ENCODE assay signal across 14 mouse cellular contexts in genomic region chr3:81760914-81761313, GRCm38 (mm10).
DNase-seq lines count a peak whose midpoint lies in the region; ATAC-seq and TF ChIP-seq lines count a peak whose summit lies in the region.
"Had no signal": no experiment of that assay in that cellular context is flagged by ENCODE, and none has a peak within 500 bp of the region (broad histone marks: within the 10 kb centered on the region; RNA-seq: fewer than 3 reads in every experiment).

No protein-coding gene starts in this region.

- peaks cover 10 to 33% of the 10 kb centered on the region in 2 experiments for H3K4me1 ChIP-seq in CH12.LX (ENCODE audit: control insufficient read depth in 1 of 2, insufficient read depth in 2 of 2)
- peaks cover 6% of the 10 kb centered on the region; the same call in 1 of the 2 replicates for H3K4me1 ChIP-seq in embryonic facial prominence, embryonic 13.5 days
- no peaks in the 10 kb centered on the region for H3K4me1 ChIP-seq in intestine, postnatal 0 days (replicated peaks; ENCODE audit: control insufficient read depth, insufficient read depth, low read length)
- H3K4me1 ChIP-seq: heart, embryonic 12.5 days; kidney, embryonic 15.5 days had no signal

- H3K4me2 ChIP-seq in CH12.LX (ENCODE audit: insufficient read depth, low read depth, poor library complexity, severe bottlenecking), result peak overlapping the region; percentile 70; the same call in 1 of the 2 replicates
- 0 out of 2 replicates have a peak overlapping the region, but pooled peaks have one; percentile 5 for H3K4me2 ChIP-seq in embryonic facial prominence, embryonic 13.5 days
- H3K4me2 ChIP-seq in intestine, postnatal 0 days (replicated peaks; ENCODE audit: low read depth), result no peak overlapping the region
- H3K4me2 ChIP-seq: heart, embryonic 12.5 days; kidney, embryonic 15.5 days had no signal

- no peak for DNase-seq in layer of hippocampus, adult 2 months (ENCODE audit: low spot score in 2 of 2)
- no peak for DNase-seq in layer of hippocampus, adult 9-10 months (ENCODE audit: low spot score)
- DNase-seq in CH12.LX (ENCODE audit: extremely low read depth), result peak; percentile 92
- DNase-seq in kidney, adult 9 months, result no peak
- no peak for DNase-seq in urinary bladder, postnatal 10 days (ENCODE audit: low spot score)
- DNase-seq: adrenal gland, adult 8-10 months; cerebellum, adult 8-10 months; lung, adult 18-20 months; thymus, adult 2 months had no signal

- H3K27me3 ChIP-seq in CH12.LX (replicated peaks), result no peaks in the 10 kb centered on the region
- H3K27me3 ChIP-seq in embryonic facial prominence, embryonic 13.5 days, result no peaks in the 10 kb centered on the region
- H3K27me3 ChIP-seq in intestine, postnatal 0 days (replicated peaks; ENCODE audit: control insufficient read depth, insufficient read depth, low read length), result no peaks in the 10 kb centered on the region
- H3K27me3 ChIP-seq: heart, embryonic 12.5 days; kidney, embryonic 15.5 days had no signal

- no peak for TF ChIP-seq CTCF in layer of hippocampus, adult 2 months (conservative IDR thresholded peaks at IDR 0.05)
- no peak for TF ChIP-seq CTCF in CH12.LX (conservative IDR thresholded peaks at IDR 0.05 in 1 of 2, IDR thresholded peaks at IDR 0.05 in 1 of 2; ENCODE audit: low read depth in 2 of 2, low read length in 2 of 2)
- TF ChIP-seq CTCF in intestine, postnatal 0 days (IDR thresholded peaks at IDR 0.05; ENCODE audit: low read depth), result no peak

- WGBS in embryonic facial prominence, embryonic 13.5 days, result 20% methylated on average over 2 of the region's 2 CpGs
- 48% methylated on average over 2 of the region's 2 CpGs for WGBS in intestine, postnatal 0 days

- ATAC-seq in embryonic facial prominence, embryonic 13.5 days (ENCODE audit: insufficient number of reproducible peaks, insufficient read depth, low FRiP score, low TSS enrichment, low read depth), result no peak
- 0 out of 2 replicates have a peak, but pooled peaks have one; percentile 18 for ATAC-seq in megakaryocyte, adult 5-6 weeks (ENCODE audit: poor library complexity, severe bottlenecking)
- no peak for ATAC-seq in intestine, postnatal 0 days

- no peaks in the 10 kb centered on the region for H3K9me3 ChIP-seq in CH12.LX (replicated peaks; ENCODE audit: low read length)
- no peaks in the 10 kb centered on the region for H3K9me3 ChIP-seq in embryonic facial prominence, embryonic 13.5 days
- H3K9me3 ChIP-seq in intestine, postnatal 0 days (ENCODE audit: control insufficient read depth), result no peaks in the 10 kb centered on the region
- H3K9me3 ChIP-seq: heart, embryonic 12.5 days; kidney, embryonic 15.5 days had no signal

- no peak overlapping the region for H3K4me3 ChIP-seq in layer of hippocampus, adult 2 months
- H3K4me3 ChIP-seq in CH12.LX (replicated peaks in 1 of 3; ENCODE audit: low read depth in 2 of 3, low read length in 2 of 3, poor library complexity in 1 of 3), result peak overlapping the region in 1 of 3 experiments; percentile 17
- H3K4me3 ChIP-seq in embryonic facial prominence, embryonic 13.5 days, result no peak overlapping the region
- no peak overlapping the region for H3K4me3 ChIP-seq in intestine, postnatal 0 days (ENCODE audit: low read depth, low read length)
- H3K4me3 ChIP-seq: heart, embryonic 12.5 days; kidney, embryonic 15.5 days had no signal

- peak; percentile 14 for TF ChIP-seq RAD21 in CH12.LX (IDR thresholded peaks at IDR 0.05; ENCODE audit: low read depth, low read length)

- no peaks in the 10 kb centered on the region for H3K79me2 ChIP-seq in CH12.LX (replicated peaks; ENCODE audit: control insufficient read depth, extremely low read depth, insufficient read depth, poor library complexity, severe bottlenecking)

- no peak overlapping the region for H3K9ac ChIP-seq in CH12.LX (ENCODE audit: insufficient read depth, low read depth)
- no peak overlapping the region for H3K9ac ChIP-seq in embryonic facial prominence, embryonic 13.5 days
- no peak overlapping the region for H3K9ac ChIP-seq in intestine, postnatal 0 days (ENCODE audit: low read depth, low read length)
- H3K9ac ChIP-seq: heart, embryonic 12.5 days; kidney, embryonic 15.5 days had no signal

- TF ChIP-seq POLR2A in CH12.LX (IDR thresholded peaks at IDR 0.05; ENCODE audit: low read depth, low read length), result no peak

- dilution Hi-C loops in CH12.LX (cut with MboI; ENCODE audit: extremely low pct_ligation_motif_present, extremely low pct_unique_long_range_greater_than_20kb, low sequenced_read_pairs), result no loop called here

- H3K36me3 ChIP-seq in CH12.LX (replicated peaks in 1 of 2; ENCODE audit: control insufficient read depth in 1 of 2, insufficient read depth in 1 of 2, low read length in 1 of 2), result no peaks in the 10 kb centered on the region
- no peaks in the 10 kb centered on the region for H3K36me3 ChIP-seq in embryonic facial prominence, embryonic 13.5 days
- no peaks in the 10 kb centered on the region for H3K36me3 ChIP-seq in intestine, postnatal 0 days (ENCODE audit: control insufficient read depth, insufficient read depth)
- H3K36me3 ChIP-seq: heart, embryonic 12.5 days; kidney, embryonic 15.5 days had no signal

- H3K27ac ChIP-seq in layer of hippocampus, adult 2 months, result 0 out of 2 replicates have a peak overlapping the region, but pooled peaks have one; percentile 1
- no peak overlapping the region for H3K27ac ChIP-seq in CH12.LX (ENCODE audit: insufficient read depth, low read depth)
- no peak overlapping the region for H3K27ac ChIP-seq in embryonic facial prominence, embryonic 13.5 days
- no peak overlapping the region for H3K27ac ChIP-seq in intestine, postnatal 0 days (ENCODE audit: low read depth, low read length)
- H3K27ac ChIP-seq: kidney, embryonic 15.5 days had no signal

- peak; percentile 96 for TF ChIP-seq EP300 in CH12.LX (IDR thresholded peaks at IDR 0.05; ENCODE audit: low read length)

- in situ Hi-C loops in CH12.LX (cut with MboI; ENCODE audit: low pct_ligation_motif_present, low pct_unique_long_range_greater_than_20kb, low sequenced_read_pairs), result no loop called here

TF ChIP-seq in CH12.LX, 34 proteins besides CTCF, POLR2A, EP300 and RAD21:
- TF ChIP-seq USF1 (IDR thresholded peaks at IDR 0.05; ENCODE audit: low read depth, low read length) (no peak), ETS1 (conservative IDR thresholded peaks at IDR 0.05; ENCODE audit: low read depth, low read length) (peak; percentile 98), HCFC1 (IDR thresholded peaks at IDR 0.05; ENCODE audit: low read depth, low read length) (0 out of 2 replicates have a peak, but pooled peaks have one; percentile 13), GABPA (IDR thresholded peaks at IDR 0.05; ENCODE audit: insufficient replicate concordance, low read depth, low read length) (0 out of 2 replicates have a peak, but pooled peaks have one; percentile 15), MEF2A (IDR thresholded peaks at IDR 0.05; ENCODE audit: borderline replicate concordance, low read depth, low read length) (peak; percentile 91), MAFK (IDR thresholded peaks at IDR 0.05; ENCODE audit: insufficient replicate concordance, low read length) (peak; percentile 81), SIN3A (IDR thresholded peaks at IDR 0.05; ENCODE audit: low read length) (peak; percentile 65; the same call in 1 of the 2 replicates), ZC3H11A (IDR thresholded peaks at IDR 0.05; ENCODE audit: low read depth, low read length) (no peak), JUN (IDR thresholded peaks at IDR 0.05; ENCODE audit: insufficient read depth, low read depth, low read length) (peak; percentile 63), MAX (IDR thresholded peaks at IDR 0.05; ENCODE audit: low read length) (peak; percentile 77), JUND (conservative IDR thresholded peaks at IDR 0.05; ENCODE audit: low read depth, low read length) (peak; percentile 71), UBTF (IDR thresholded peaks at IDR 0.05; ENCODE audit: low read depth, low read length) (no peak), ZMIZ1 (IDR thresholded peaks at IDR 0.05; ENCODE audit: low read depth, low read length) (no peak), NELFE (IDR thresholded peaks at IDR 0.05; ENCODE audit: low read depth, low read length) (no peak), NRF1 (IDR thresholded peaks at IDR 0.05; ENCODE audit: low read depth, low read length) (no peak), ELF1 (IDR thresholded peaks at IDR 0.05; ENCODE audit: low read depth, low read length) (0 out of 2 replicates have a peak, but pooled peaks have one; percentile 12), IRF4 (IDR thresholded peaks at IDR 0.05; ENCODE audit: low read depth, low read length) (peak; percentile 97), TBP (conservative IDR thresholded peaks at IDR 0.05; ENCODE audit: low read depth, low read length) (peak; percentile 47; the same call in 1 of the 2 replicates), MYC (IDR thresholded peaks at IDR 0.05; ENCODE audit: low read depth, low read length) (peak; percentile 87), CHD2 (IDR thresholded peaks at IDR 0.05; ENCODE audit: low read length) (peak; percentile 49; the same call in 1 of the 2 replicates), SMC3 (IDR thresholded peaks at IDR 0.05; ENCODE audit: low read depth, low read length) (no peak), ZKSCAN1 (IDR thresholded peaks at IDR 0.05; ENCODE audit: borderline replicate concordance, low read depth, low read length) (no peak), RCOR1 (conservative IDR thresholded peaks at IDR 0.05; ENCODE audit: low read depth, low read length) (peak; percentile 79; the same call in 1 of the 2 replicates), E2F4 (IDR thresholded peaks at IDR 0.05; ENCODE audit: insufficient replicate concordance, low read depth, low read length) (no peak), ZNF384 (IDR thresholded peaks at IDR 0.05; ENCODE audit: low read depth, low read length) (no peak), BHLHE40 (IDR thresholded peaks at IDR 0.05; ENCODE audit: low read depth, low read length) (peak; percentile 87), TCF12 (IDR thresholded peaks at IDR 0.05; ENCODE audit: low read depth, low read length) (peak; percentile 90), USF2 (conservative IDR thresholded peaks at IDR 0.05; ENCODE audit: low read depth, low read length) (no peak), POLR2AphosphoS2 (IDR thresholded peaks at IDR 0.05; ENCODE audit: low read depth, low read length) (no peak), MXI1 (IDR thresholded peaks at IDR 0.05; ENCODE audit: low read depth, low read length) (no peak), MAZ (IDR thresholded peaks at IDR 0.05; ENCODE audit: low read depth, low read length) (no peak)
